Mouse (Mus musculus) neutrophil, adult 5-6 weeks (primary cell): Measurements from ENCODE around the gene Rbm8a2. TPM values are rescaled to one million over a fixed set of nuclear protein-coding genes. Genes with fewer than 3 reads are reported as not detected.
"Not testable (repeated sequence)": the region's sequence is repeated elsewhere in the genome, so short reads cannot be mapped to it uniquely, and the experiment has no call there.

ENCODE experiments used
- ATAC-seq: fragments of 151-379, 151-347 bp; 2 replicates; pipeline ENCODE4 v1.8.0; 2017; ENCODE audit warnings: mild to moderate bottlenecking, moderate TSS enrichment; ENCODE audit not compliant: insufficient number of reproducible peaks, poor library complexity, low FRiP score, severe bottlenecking; ENCODE audit errors: extremely low read depth
- total RNA-seq: library from RNA; stranded (forward); fragments of 200-1000 nt; gene quantifications from 2 replicates; pipeline ENCODE4 v1.2.3, GENCODE M21; 2017

The Rbm8a2 gene
- not detected in 2 replicates for total RNA-seq

GRCm38 (mm10) chr1:175979014-175979413, at the start of gene Rbm8a2:
TSS of gene Rbm8a2 (minus strand) at chr1:175979114.
- not testable (repeated sequence) for ATAC-seq

- ATAC-seq = no peak
Observed at GRCm38 (mm10) chr1:176028397-176028796, 49.5 kb upstream of the Rbm8a2 start.

GRCm38 (mm10) chr1:176024501-176024900, 45.6 kb upstream of the Rbm8a2 start:
- ATAC-seq = no peak

- no peak for ATAC-seq
Observed at GRCm38 (mm10) chr1:176018523-176018922, 39.6 kb upstream of the Rbm8a2 start.

- no peak for ATAC-seq
Observed at GRCm38 (mm10) chr1:176016076-176016475, 37.2 kb upstream of the Rbm8a2 start.

- no peak for ATAC-seq
Observed at GRCm38 (mm10) chr1:176013497-176014268, 34.8 kb upstream of the Rbm8a2 start.

GRCm38 (mm10) chr1:176011535-176011934, 32.6 kb upstream of the Rbm8a2 start:
- no peak for ATAC-seq

GRCm38 (mm10) chr1:176011072-176011471, 32.2 kb upstream of the Rbm8a2 start:
- ATAC-seq = no peak

- no peak for ATAC-seq
Observed at GRCm38 (mm10) chr1:176008411-176008810, 29.5 kb upstream of the Rbm8a2 start.

GRCm38 (mm10) chr1:176000599-176000998, 21.7 kb upstream of the Rbm8a2 start:
- ATAC-seq = no peak

GRCm38 (mm10) chr1:175997076-175997651, 18.2 kb upstream of the Rbm8a2 start:
- no peak for ATAC-seq

- ATAC-seq = no peak
Observed at GRCm38 (mm10) chr1:175988912-175989311, 10.0 kb upstream of the Rbm8a2 start.

- no peak for ATAC-seq
Observed at GRCm38 (mm10) chr1:175988448-175988847, 9.5 kb upstream of the Rbm8a2 start.

GRCm38 (mm10) chr1:175970710-175971109, 8.2 kb downstream of the Rbm8a2 start:
- no peak for ATAC-seq

GRCm38 (mm10) chr1:175967004-175967745, 11.7 kb downstream of the Rbm8a2 start:
- no peak for ATAC-seq

GRCm38 (mm10) chr1:175961786-175962185, 17.1 kb downstream of the Rbm8a2 start:
- ATAC-seq = no peak

GRCm38 (mm10) chr1:175950851-175951250, 28.1 kb downstream of the Rbm8a2 start:
- no peak for ATAC-seq

GRCm38 (mm10) chr1:175950421-175950820, 28.5 kb downstream of the Rbm8a2 start:
- no peak for ATAC-seq

GRCm38 (mm10) chr1:175946718-175947315, 32.1 kb downstream of the Rbm8a2 start:
- ATAC-seq = no peak
